Mouse (Mus musculus): Measurements from ENCODE around the gene Cdk6.
"Not testable (repeated sequence)": the region's sequence is repeated elsewhere in the genome, so short reads cannot be mapped to it uniquely, and the experiment has no call there.

Cdk6 gene

DNA sequence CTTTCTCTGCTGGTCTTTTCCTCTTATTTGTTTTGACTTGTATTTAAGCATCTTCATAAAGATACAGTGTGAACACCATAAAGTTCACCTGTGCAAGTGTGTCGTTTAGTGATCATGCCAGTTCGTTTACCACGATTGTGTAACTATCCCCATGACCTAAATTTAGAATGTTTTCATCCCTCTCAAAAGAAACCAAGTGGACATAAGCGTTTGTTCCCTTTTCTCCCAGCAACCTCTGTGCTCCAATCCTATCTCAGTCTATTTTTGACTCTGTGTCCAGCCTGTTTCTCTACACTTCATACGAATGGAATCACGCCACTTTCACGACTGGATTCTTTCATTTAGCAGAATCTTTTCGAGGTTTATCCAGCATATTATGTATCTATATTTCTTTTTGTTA is 40.5 kb downstream of the Cdk6 start:
- DNase-seq: no peak

DNA sequence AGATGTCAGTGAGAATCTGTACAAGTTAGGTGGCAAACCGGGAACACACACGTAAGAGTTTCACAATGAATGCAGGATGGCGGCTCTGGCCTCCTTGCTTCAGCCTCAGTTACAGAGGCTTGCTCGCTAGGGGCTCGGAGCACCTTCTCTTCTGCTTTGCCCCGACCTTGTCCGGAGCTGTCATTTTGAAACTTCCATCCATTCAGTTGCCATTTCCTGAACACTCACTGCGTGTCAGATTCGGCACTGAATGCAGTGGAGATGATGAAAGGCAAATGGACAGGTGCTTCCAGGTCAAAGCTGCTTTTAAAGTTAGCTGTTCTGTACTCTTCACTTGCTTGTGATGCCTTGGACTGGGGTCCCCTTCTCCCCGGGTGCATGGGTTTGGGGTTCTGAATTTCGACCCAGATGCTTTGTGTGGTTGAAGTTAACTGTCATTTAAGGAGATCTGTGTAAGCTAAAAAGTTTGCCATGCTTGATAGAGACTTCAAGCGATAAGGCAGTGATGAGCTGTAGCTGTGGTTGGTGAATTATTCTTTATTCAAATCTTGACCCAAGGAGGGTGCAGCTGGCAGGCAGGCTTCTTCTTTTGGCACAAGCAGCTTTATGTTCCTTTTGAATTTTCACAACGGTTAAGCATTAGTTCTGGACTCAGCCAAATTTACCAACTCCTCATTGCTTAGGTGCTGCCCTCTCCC is 41.2 kb downstream of the Cdk6 start:
- no peak for DNase-seq

DNA sequence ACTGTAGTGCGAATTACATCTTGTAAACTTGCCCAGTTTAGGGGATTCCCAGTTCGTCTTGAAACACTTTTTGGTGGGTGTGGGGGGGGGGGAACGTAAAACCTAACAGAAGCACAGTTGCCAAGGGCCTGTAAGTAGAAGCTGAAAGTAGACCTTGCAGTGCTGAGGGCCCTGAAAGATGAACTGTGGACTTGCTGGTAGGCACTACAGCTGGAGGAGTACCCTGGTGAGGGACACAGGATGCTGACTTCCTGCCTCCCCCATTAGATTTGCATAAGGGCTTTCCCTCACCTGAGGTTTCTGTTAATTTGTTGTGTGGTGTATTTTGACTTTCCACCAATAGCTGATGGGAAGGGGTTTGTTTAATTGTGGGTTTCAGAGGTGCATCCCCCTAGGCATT is 42.3 kb downstream of the Cdk6 start:
- no peak for DNase-seq

GRCm38 (mm10) chr5:3385078-3385477 is 43.8 kb downstream of the Cdk6 start:
- DNase-seq: no peak

DNA sequence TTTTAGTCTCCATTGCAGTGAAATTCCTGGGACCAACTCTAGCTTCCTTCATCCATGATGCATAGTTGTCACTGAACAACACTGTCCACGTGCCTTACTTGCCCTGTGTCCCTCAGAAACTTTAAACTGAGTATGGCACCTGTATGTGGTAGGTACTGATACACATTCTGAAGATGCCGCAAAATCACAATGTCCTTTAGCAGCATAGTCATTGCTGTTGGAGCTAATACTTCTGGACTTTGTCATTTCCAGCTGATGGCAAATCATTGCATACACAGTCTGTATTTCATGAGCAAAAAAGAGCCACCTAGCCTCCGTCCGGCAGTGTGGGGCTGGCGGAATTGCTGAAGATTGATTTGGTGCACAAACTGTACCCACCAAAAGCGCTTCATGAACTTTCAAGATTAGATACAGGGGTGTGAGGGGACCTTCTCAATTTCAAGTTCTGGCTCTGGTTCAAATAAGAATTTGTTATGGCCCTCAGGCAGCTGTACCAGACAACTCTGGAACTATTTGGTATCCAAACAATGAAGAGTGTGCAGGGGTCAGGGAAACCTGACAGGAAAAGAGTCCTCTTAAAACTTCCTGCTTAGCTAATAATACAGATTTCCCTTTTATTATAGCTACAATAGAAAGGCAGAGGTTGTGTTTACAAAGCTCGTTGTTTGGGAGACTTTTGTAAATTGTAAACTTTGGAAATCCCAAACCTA is 44.9 kb downstream of the Cdk6 start:
- no peak for DNase-seq

DNA sequence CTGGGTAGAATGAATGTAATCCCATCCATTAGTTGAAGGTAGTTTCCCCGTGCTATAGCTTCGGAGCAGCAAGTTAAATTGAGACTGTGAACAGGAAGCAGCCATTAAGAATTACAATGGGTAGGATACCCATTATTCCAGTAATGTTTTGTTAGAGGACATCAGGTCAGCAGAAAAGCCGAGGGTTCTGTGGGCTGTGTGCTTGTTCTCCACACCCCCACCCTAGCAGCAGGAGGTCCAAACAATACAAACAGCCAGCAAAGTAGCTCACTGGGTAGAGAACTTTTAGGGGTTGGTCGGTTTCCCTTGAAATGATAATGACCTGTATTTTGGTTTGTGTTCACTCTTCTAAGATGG is 45.4 kb downstream of the Cdk6 start:
- no peak for DNase-seq

- DNase-seq: no peak
Observed at GRCm38 (mm10) chr5:3387138-3387537, 45.9 kb downstream of the Cdk6 start.

DNA sequence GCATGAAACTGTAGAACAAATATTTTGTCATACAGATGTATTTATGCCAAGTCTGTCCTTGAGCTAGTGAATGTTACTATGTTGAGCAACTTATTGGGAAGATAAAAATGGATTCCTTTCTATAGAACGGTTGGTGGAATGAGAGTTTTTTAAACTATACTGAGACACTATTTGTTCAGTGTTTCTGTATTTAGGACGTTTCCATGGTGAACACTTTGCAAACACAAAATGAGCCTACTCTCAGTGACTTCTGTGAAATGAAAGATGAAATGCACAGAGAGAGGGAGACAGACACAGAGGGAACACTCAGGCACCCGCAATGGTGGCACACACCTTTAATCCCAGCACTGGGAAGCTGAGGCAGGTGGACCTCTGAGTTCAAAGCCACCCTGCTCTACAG is 51.6 kb downstream of the Cdk6 start:
- no peak for DNase-seq

DNA sequence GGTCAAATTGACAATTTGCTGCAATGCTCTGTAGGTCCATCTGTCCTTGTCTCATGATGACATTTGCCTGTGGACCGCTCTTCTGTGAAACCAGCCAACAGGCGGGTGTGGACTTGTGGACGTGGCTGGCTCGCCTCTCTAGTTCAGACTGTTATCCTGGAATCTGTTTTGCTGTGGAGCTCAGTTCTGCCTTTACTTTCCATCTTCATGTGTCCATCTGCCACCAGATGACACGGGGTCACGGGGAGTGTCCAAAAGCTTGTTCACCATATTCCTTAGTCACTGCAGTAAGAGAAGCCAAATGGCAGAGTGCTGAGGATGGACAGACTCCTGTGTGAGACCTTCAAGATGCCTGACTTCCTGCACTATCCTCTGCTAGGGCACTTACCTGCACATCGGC is 52.9 kb downstream of the Cdk6 start:
- no peak for DNase-seq

DNA sequence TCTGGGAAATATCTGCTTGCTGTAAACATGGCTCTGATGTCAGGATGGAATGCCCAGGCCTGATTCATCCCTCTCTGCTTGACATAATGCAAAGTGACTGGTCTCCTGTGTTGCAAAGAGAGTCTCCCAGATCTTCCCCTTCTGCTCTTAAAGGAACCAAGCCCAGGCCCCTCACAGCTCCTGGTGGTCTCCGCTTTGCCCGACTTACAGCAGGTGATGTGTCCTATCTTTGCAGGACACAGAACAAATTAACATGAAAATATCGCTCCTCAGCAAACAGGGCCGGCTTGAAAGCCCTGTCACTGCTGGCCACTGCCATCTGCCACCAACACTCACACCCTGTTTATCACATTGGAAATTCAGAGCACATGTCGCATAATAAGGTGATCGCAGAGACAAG is 53.7 kb downstream of the Cdk6 start:
- no peak for DNase-seq

DNA sequence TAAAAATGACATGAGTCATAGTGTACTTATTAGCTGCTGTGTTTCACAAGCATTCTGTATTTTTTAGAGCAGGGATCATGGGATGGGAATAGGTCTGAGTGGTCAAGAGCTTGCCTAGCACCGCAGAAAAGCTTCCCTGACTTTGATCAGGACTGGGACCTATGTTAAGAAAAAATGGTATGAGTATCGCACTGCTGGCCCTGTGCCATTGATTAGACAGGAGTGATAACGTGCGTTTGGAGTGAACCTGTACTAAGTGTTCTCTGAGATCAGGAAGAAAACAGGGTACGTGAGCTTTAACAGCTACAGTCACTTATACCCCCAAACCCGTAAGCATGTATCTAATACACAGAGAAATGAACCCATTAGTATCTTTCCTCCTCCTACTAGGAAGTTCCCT is 54.9 kb downstream of the Cdk6 start:
- no peak for DNase-seq

DNA sequence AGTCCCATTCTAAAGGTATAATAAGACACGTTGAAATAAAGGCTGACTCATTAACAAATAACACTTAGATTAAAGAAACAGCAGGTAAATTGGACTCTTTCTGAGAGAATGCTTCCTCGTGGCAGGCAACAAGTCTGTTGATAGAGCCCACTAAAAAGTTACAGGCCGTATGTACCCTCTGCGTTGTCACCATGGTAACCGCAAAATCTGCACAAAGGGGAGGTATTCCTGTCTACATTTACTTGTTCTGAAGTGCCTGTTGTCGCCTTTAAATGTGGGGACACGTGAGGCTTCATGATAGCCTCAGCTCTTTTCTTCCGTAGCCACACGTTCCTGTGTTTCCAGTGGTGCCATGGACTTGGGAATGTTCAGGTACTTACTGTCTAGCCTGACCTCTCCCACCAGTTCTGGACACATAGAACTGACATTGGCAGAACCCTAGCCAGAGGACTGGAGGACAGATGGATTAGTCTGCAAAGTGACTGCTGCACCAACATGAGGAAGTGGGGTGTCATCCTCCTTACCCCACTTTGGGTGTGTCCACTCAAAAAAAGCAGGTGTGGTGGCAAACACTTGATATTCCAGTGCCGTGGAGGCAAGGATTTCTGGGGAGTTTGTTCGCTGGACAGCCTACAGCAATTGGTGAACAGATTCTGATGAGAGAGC is 55.8 kb downstream of the Cdk6 start:
- no peak for DNase-seq

GRCm38 (mm10) chr5:3399784-3400494 is 58.7 kb downstream of the Cdk6 start:
- DNase-seq: no peak

GRCm38 (mm10) chr5:3405102-3405501 is 63.8 kb downstream of the Cdk6 start:
- no peak for DNase-seq

DNA sequence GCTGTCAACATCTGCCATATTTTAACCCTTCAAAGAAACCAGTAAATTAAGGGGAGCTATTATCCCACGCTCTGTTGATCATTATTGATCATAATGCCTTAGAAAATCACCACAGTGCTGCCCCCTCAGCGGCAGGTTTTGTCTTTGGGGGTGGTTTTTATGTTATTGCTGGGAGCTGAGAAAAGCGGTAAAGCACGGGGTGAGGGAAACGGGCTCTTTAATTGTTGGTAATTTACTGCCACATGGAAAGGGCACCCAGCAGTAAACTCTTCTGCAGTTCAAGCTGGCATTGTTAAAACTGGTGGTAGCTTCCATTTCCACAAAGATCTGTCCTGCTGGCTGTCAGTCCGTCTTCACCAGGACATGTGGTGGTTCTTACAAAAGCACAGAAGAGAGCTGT is 64.2 kb downstream of the Cdk6 start:
- DNase-seq: no peak

GRCm38 (mm10) chr5:3407926-3408325 is 66.6 kb downstream of the Cdk6 start:
- DNase-seq: no peak

DNA sequence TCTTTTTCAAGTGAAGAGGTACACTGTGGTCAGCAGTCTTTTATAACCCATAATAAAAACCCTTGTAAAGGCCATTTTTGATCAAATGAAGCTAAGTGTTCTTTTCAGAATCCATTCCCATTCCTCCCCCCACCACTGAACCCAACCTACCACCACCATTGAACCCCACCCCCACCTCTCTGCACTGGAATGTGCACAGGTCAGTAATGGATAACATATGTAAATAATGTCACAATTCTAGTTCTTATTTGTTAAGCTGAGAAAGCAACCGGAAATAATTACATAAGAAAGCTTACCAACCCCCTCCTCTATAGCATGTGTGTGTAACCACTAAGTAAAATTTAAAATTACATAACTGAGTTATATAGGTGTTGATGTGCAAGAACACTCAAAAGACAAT is 76.9 kb downstream of the Cdk6 start:
- not testable (repeated sequence) for DNase-seq

DNA sequence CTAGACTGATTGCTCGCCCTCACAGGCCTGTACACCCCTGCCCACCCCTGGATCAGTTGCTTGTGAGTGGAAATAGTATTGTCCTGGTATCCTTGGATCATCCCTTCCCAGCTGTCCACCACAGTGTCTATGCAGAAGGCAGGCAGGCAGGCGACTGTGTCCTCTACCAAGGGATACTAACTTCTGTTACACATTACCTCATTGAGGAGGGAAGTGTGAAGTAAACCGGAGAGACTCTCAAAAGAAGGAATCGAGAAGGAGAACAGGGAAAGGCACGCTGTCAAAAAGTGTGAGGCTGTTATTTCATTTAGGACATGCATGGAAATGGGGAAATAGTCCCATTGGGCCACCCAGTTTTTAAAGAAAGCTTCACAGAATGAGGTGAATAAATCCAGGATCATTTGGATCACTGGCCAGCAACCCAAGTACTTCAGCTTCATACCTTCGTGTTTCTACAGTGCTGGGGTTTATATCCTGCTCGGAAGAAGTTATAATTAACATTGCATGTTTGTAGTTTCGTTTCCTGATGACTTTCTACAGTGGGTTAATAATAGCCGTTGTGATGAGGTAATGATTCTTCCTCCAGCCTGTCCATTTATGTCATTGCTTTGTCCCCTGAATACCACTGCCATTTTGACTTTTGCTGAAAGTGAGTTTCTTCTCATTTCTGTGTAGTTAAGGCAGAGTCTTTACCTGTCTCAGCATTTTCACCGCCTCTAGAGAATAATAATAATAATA is 79.0 kb downstream of the Cdk6 start:
- no peak for DNase-seq

GRCm38 (mm10) chr5:3420832-3421228 is 79.5 kb downstream of the Cdk6 start:
- no peak for DNase-seq

DNA sequence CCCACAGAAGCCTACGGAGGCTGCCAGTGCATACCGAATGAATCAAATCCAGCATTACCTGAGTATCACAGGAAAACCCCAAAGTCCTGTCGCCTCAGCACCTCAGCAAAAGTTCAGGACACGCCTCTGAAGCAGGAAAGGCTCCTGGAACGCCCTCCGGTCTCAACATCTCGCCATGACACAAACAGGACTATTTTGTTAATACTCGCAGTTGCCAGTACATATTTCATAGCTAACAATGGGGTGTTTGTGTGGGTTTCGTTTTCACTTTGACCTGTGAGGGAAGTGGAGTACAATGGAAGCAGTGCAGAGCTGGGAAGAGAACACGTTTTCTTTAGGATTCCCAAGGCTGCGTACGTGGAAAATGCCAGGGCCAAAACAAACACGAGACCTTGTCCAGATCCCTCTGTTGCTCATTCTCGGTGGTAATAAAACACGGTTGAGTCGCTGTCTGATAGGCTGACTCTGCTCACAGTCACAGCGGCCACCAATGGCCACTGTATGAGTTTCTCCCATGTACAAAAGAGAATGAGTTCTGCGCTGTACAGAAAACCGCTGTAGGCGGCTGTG is 91.9 kb downstream of the Cdk6 start:
- DNase-seq: not testable (repeated sequence)

DNA sequence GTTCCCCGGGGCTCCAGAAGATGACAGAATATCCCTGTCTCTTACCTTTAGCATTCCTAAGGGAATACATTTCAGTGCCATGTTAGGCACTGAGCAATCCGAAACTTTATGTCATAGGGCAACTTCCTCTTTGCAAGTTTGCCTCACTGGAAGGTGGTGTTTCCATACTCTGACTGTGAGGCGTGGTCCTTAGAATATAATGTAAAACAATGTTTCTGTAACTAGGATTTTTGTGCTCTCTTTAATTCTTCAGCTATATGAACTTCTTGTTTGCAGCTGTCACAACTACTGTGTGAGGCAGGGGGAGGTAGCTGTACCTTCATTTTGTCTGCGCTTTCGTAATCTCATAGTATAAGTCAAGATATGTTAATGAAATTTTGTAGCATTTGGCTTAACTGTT is 92.8 kb downstream of the Cdk6 start:
- DNase-seq: not testable (repeated sequence)

DNA sequence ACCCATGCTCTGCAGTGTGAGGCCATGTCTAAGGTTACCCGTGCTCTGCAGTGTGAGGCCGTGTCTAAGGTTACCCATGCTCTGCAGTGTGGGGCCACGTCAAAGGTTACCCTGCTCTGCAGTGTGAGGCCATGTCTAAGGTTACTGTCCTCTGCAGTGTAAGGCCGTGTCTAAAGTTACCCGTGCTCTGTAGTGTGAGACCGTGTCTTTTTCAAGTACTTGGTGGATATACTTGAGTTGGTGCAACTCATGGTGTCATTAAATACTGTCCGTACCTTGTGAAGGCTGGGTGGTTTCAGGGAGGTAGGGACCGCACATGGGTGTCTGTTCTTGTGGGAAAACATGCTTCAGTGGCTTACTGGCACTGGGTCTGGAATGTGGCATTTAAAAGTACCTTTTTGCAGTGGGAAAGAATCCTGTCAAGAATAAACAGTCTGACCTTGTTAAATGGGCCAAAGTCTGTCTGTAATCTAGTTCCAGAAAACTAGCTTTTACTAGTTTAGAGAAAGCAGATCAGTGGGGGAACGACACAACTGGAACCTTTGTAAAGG is 97.2 kb downstream of the Cdk6 start:
- not testable (repeated sequence) for DNase-seq

Data from right cerebral cortex, postnatal 14 days (tissue).